Mouse (Mus musculus) C2C12 (cell line): ENCODE results near the gene Zfp61.

Experiments
- CEBPB ChIP-seq: IDR thresholded peaks from one replicate; pipeline ENCODE4 v1.6.1; 2011; ENCODE audit warnings: low read depth, mild to moderate bottlenecking, control low read depth, moderate library complexity
- CTCF ChIP-seq: IDR thresholded peaks from one replicate; pipeline ENCODE4 v1.5.1; 2011; ENCODE audit not compliant: control insufficient read depth, insufficient read depth, insufficient read length
- MAX ChIP-seq: IDR thresholded peaks from one replicate; pipeline ENCODE4 v1.6.1; 2011; ENCODE audit warnings: mild to moderate bottlenecking, control low read depth
- USF1 ChIP-seq: IDR thresholded peaks from one replicate; pipeline ENCODE4 v1.6.1; 2011; ENCODE audit warnings: low read depth, mild to moderate bottlenecking, control low read depth, moderate library complexity

DNA sequence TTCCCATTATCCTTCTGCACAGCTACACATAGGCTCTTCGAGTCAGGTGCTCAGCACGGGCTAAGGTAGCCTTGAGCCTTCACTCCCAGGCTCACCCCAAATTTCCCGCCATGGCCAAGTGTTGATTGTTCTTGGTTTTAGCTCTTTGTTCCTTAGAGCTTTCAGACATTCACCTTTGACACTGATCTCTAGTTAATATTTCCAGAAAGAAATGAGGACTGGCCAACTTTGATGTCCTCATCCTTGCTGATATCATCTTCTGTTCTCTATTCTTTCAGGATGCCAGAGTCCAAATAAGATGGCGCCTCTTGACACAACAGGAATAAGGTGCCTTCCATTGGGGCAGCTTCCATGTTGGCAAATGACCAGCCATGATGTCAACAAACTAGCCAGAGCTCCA lies 26.6 kb downstream of the Zfp61 start:
- TF ChIP-seq CTCF (no peak), CEBPB (no peak), MAX (no peak), USF1 (no peak)
